Mouse (Mus musculus) limb, embryonic 11.5 days (tissue): ENCODE results near the gene Taf8. TPM values are rescaled to one million over a fixed set of nuclear protein-coding genes. Genes with fewer than 3 reads are reported as not detected.

ENCODE experiments used
- ATAC-seq: fragments of 200-750 bp; cut with Nextera tagmentation; 2 replicates; pipeline ENCODE4 v1.8.0; 2017; ENCODE audit warnings: low read depth; ENCODE audit not compliant: insufficient number of reproducible peaks, low FRiP score, low TSS enrichment
- DNase-seq: peaks from one replicate; pipeline ENCODE4 v3.0.0-alpha.2; 2015; ENCODE audit warnings: low spot score
- H3K27ac ChIP-seq: fragments of 300-500 bp; sonication (generic); replicated peaks from 2 replicates; pipeline ENCODE4 v1.5.1; 2014; ENCODE audit warnings: low read depth, mild to moderate bottlenecking, low read length
- H3K27me3 ChIP-seq: fragments of 300-500 bp; sonication (generic); 2 replicates; pipeline ENCODE4 v1.6.1; 2014; ENCODE audit warnings: mild to moderate bottlenecking, low read length, mixed read lengths; ENCODE audit not compliant: control insufficient read depth, insufficient read depth
- H3K36me3 ChIP-seq: fragments of 300-500 bp; sonication (generic); 2 replicates; pipeline ENCODE4 v1.6.1; 2014; ENCODE audit warnings: mild to moderate bottlenecking, low read length, moderate library complexity, mixed read lengths; ENCODE audit not compliant: control insufficient read depth, insufficient read depth
- H3K4me1 ChIP-seq: fragments of 300-500 bp; sonication (generic); 2 replicates; pipeline ENCODE4 v1.6.1; 2014; ENCODE audit warnings: low read length, mixed read lengths; ENCODE audit not compliant: control insufficient read depth, insufficient read depth
- H3K4me2 ChIP-seq: fragments of 300-500 bp; sonication (generic); 2 replicates; pipeline ENCODE4 v1.6.1; 2014; ENCODE audit warnings: low read depth, mild to moderate bottlenecking, moderate library complexity; ENCODE audit not compliant: severe bottlenecking
- H3K4me3 ChIP-seq: fragments of 300-500 bp; sonication (generic); 2 replicates; pipeline ENCODE4 v1.5.1; 2014; ENCODE audit warnings: low read depth, low read length
- H3K9ac ChIP-seq: fragments of 300-500 bp; sonication (generic); 2 replicates; pipeline ENCODE4 v1.6.1; 2014; ENCODE audit warnings: mild to moderate bottlenecking, low read length
- H3K9me3 ChIP-seq: fragments of 300-500 bp; sonication (generic); 2 replicates; pipeline ENCODE4 v1.6.1; 2016; ENCODE audit warnings: low read length; ENCODE audit not compliant: control insufficient read depth
- WGBS: fragments of 180-500 bp; shearing (Covaris S2); extraction: QIAGEN DNeasy Blood & Tissue Kit; methylation state at CpG from one replicate; pipeline ENCODE4 v1.1.7; 2014; 5-methylcytosine and 5-hydroxymethylcytosine counted together
- polyA plus RNA-seq: library from polyadenylated mRNA; unstranded; fragments of >200 nt; fragmentation: Nextera tagmentation; extraction: Ambion mirVana; gene quantifications from 2 replicates; pipeline ENCODE4 v1.2.1, GENCODE M21; 2014

Gene Taf8
- polyA plus RNA-seq, 1 experiment from 2014 or later, result 33.7 TPM

DNA sequence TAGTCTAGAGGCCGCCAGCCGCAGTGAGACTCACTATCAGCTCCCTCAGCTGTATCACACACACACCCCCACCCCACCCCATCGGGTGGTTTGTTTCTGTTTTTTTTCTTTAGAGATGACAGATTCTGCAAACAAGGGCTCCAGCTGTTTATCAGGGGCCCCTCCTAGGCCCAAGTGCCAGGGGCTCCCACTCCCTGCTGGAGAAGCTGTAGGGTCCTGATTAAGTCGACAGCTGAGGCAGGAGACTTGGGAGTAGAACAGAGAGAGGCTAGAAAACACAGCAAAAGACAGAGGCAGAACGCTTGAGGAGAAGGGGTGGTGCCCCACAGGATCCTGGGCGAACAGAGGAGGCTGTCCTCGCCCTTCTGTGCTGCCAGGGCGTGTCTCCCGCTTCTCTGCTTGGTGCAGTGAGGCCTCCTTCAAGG, 33.7 kb upstream of the Taf8 start:
- WGBS, result 71% methylated on average over 9 of the region's 9 CpGs
- no peak for DNase-seq
- peak; percentile 54; the same call in 1 of the 2 replicates for ATAC-seq
- no peaks in the 10 kb centered on the region for H3K27me3 ChIP-seq
- H3K36me3 ChIP-seq, result no peaks in the 10 kb centered on the region
- no peaks in the 10 kb centered on the region for H3K4me1 ChIP-seq
- H3K4me2 ChIP-seq, result no peak overlapping the region
- no peak overlapping the region for H3K27ac ChIP-seq
- no peak overlapping the region for H3K9ac ChIP-seq
- H3K9me3 ChIP-seq, result no peaks in the 10 kb centered on the region
- H3K4me3 ChIP-seq, result no peak overlapping the region

GRCm38 (mm10) chr17:47533691-47534090, 31.6 kb upstream of the Taf8 start:
- DNase-seq, result no peak
- Histone ChIP-seq H3K4me3 (no peak overlapping the region), H3K9me3 (no peaks in the 10 kb centered on the region), H3K4me1 (no peaks in the 10 kb centered on the region), H3K9ac (no peak overlapping the region), H3K4me2 (no peak overlapping the region), H3K27ac (no peak overlapping the region), H3K36me3 (no peaks in the 10 kb centered on the region), H3K27me3 (no peaks in the 10 kb centered on the region)
- 95% methylated on average over 13 of the region's 13 CpGs for WGBS
- no peak for ATAC-seq

GRCm38 (mm10) chr17:47532364-47532763, 30.3 kb upstream of the Taf8 start:
- H3K36me3 ChIP-seq, result no peaks in the 10 kb centered on the region
- no peak overlapping the region for H3K4me3 ChIP-seq
- no peak overlapping the region for H3K4me2 ChIP-seq
- H3K9ac ChIP-seq, result no peak overlapping the region
- H3K4me1 ChIP-seq, result peaks cover 5% of the 10 kb centered on the region; the same call in 1 of the 2 replicates
- no peaks in the 10 kb centered on the region for H3K9me3 ChIP-seq
- no peak overlapping the region for H3K27ac ChIP-seq
- WGBS, result 91% methylated on average over 5 of the region's 5 CpGs
- no peaks in the 10 kb centered on the region for H3K27me3 ChIP-seq
- ATAC-seq (no peak), DNase-seq (no peak)

GRCm38 (mm10) chr17:47531387-47531818, 29.3 kb upstream of the Taf8 start:
- no peak overlapping the region for H3K4me3 ChIP-seq
- H3K9me3 ChIP-seq, result no peaks in the 10 kb centered on the region
- H3K4me2 ChIP-seq, result no peak overlapping the region
- no peaks in the 10 kb centered on the region for H3K27me3 ChIP-seq
- no peak overlapping the region for H3K9ac ChIP-seq
- 63% methylated on average over 10 of the region's 10 CpGs for WGBS
- DNase-seq (no peak), ATAC-seq (no peak)
- no peaks in the 10 kb centered on the region for H3K36me3 ChIP-seq
- no peak overlapping the region for H3K27ac ChIP-seq
- peaks cover 8% of the 10 kb centered on the region; the same call in 1 of the 2 replicates for H3K4me1 ChIP-seq

DNA sequence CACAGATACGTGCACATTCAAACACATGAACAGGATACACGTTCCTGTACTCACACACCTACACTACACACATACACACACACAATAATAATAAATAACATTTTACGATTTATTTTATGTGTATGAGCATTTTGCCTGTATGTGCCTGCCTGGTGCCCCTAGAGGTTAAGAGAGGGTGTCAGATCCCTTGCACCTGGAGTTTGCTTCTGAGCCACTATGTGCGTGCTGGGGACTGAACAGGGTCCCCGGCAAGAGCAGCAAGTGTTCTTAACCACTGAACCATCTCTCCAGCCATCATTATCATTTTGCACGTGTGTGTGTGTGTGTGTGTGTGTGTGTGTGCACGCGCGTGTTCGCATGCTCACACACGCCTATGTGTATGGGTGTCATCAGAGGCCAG, 27.5 kb upstream of the Taf8 start:
- DNase-seq (no peak), ATAC-seq (no peak)
- Histone ChIP-seq H3K9me3 (no peaks in the 10 kb centered on the region), H3K4me2 (no peak overlapping the region), H3K27me3 (no peaks in the 10 kb centered on the region), H3K4me3 (no peak overlapping the region), H3K36me3 (no peaks in the 10 kb centered on the region), H3K9ac (no peak overlapping the region), H3K4me1 (peaks cover 8% of the 10 kb centered on the region; the same call in 1 of the 2 replicates), H3K27ac (no peak overlapping the region)
- 90% methylated on average over 11 of the region's 11 CpGs for WGBS

GRCm38 (mm10) chr17:47528919-47529318, 26.8 kb upstream of the Taf8 start:
- no peak for ATAC-seq
- no peak overlapping the region for H3K4me3 ChIP-seq
- no peaks in the 10 kb centered on the region for H3K27me3 ChIP-seq
- H3K9me3 ChIP-seq, result no peaks in the 10 kb centered on the region
- WGBS, result 86% methylated on average over 8 of the region's 8 CpGs
- no peak overlapping the region for H3K27ac ChIP-seq
- no peaks in the 10 kb centered on the region for H3K36me3 ChIP-seq
- H3K4me2 ChIP-seq, result no peak overlapping the region
- DNase-seq, result no peak
- H3K4me1 ChIP-seq, result peaks cover 8% of the 10 kb centered on the region; the same call in 1 of the 2 replicates
- no peak overlapping the region for H3K9ac ChIP-seq

DNA sequence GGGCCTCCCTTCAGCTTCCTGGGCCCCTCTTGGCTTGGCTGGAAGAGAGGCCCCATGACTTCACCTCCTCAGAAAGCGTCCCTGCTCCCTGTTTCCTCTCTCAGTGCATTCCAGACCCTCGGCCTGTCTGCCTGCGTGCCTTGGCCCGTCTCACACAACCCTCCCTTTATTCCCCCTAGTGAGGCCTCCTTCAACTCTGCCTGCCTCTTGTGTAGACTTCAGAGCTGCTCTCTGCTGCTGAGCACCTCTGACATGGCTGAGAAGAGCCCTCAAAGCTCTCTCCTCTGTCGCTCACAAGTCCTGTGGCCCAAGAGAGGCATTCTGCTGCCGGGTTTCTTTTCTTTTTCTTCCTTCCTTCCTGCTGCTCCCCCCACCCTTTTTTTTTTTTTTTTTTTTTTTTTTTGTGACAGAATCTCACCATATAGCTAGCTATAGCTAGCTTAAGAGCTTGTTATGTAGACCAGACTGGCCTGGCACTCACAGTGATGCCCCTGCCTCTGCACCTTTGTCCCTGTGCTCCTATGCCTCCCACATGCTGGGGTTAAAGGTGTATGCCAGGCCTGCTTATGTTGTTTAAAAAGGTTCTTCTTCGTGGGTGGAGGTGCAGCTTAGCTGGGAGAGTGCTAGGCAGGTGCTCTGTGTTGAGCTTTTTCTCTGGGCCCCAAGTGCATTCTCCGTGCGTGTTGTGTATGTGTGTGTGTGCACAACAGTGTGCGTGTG, 25.6 kb upstream of the Taf8 start:
- H3K4me3 ChIP-seq, result no peak overlapping the region
- H3K9me3 ChIP-seq, result no peaks in the 10 kb centered on the region
- H3K27ac ChIP-seq, result peak overlapping the region; percentile 87
- no peak overlapping the region for H3K4me2 ChIP-seq
- 46% methylated on average over 10 of the region's 10 CpGs for WGBS
- H3K36me3 ChIP-seq, result no peaks in the 10 kb centered on the region
- H3K9ac ChIP-seq, result peak overlapping the region; percentile 50
- no peaks in the 10 kb centered on the region for H3K27me3 ChIP-seq
- DNase-seq (peak; percentile 52), ATAC-seq (0 out of 2 replicates have a peak, but pooled peaks have one; percentile 46)
- H3K4me1 ChIP-seq, result peaks cover 14% of the 10 kb centered on the region

DNA sequence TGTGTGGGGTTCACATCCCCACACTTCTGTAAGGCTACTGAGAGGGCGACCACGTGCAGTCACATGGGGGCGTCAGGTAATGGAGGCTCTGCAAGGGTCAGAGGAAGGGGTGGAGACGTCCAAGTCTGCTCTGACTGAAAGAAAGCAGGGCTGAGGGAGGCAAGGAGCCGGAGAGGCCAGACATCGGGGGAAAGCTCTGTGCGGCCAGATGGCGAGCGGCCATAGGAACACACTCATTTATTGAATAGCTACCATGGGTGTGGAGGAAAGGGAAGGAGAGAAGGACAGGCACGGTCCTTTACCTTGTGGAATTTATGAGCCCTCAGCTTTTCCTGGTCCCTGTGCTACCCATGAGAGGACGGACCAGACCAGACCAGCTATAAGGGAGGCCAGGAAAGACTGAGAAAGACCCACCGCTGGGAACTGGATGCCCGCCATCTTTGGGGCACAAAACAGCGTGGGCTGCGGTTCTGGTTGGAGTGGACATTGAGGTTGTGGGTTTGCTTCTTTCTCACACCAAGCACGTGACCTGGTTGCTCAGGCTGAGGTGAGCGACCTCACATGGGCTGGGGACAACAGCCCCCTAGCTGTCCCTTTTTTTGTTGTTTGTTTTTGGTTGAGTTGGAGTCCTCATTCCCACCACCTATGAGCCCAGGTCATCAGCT, 24.9 kb upstream of the Taf8 start:
- H3K4me2 ChIP-seq, result no peak overlapping the region
- H3K27ac ChIP-seq, result peak overlapping the region; percentile 87
- DNase-seq, result no peak
- WGBS, result 83% methylated on average over 17 of the region's 17 CpGs
- H3K4me1 ChIP-seq, result peaks cover 21% of the 10 kb centered on the region
- no peak for ATAC-seq
- no peaks in the 10 kb centered on the region for H3K27me3 ChIP-seq
- no peak overlapping the region for H3K4me3 ChIP-seq
- no peaks in the 10 kb centered on the region for H3K36me3 ChIP-seq
- H3K9me3 ChIP-seq, result no peaks in the 10 kb centered on the region
- peak overlapping the region; percentile 50 for H3K9ac ChIP-seq
